Mouse (Mus musculus): ENCODE results near the gene Usp25. TPM values are rescaled to one million over a fixed set of nuclear protein-coding genes. Genes with fewer than 3 reads are reported as not detected.

The Usp25 gene
- total RNA-seq, 2 experiments from 2014 or later, result 39.5 to 45.6 TPM

DNA sequence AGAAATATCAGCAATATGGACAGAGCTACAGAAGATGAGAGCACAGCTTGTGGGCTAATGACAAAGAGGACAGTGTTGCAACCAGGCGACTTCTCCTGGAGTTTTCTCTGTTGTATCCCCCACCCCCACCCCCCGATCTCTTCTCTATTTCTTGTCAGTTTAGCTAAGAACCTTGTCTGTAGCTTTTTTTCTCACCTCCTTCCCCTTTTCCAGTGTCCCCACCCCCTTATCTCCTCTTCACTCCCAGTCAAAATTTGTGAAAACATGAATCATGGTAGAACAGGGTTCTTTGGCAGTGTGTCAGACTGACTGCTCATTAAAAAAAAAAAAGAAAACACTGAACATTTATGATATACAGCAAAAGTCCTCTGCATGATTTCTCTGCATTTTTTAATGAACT lies 16.9 kb downstream of the Usp25 start:
- no peak for DNase-seq (ENCODE audit: low spot score in 2 of 2)

DNA sequence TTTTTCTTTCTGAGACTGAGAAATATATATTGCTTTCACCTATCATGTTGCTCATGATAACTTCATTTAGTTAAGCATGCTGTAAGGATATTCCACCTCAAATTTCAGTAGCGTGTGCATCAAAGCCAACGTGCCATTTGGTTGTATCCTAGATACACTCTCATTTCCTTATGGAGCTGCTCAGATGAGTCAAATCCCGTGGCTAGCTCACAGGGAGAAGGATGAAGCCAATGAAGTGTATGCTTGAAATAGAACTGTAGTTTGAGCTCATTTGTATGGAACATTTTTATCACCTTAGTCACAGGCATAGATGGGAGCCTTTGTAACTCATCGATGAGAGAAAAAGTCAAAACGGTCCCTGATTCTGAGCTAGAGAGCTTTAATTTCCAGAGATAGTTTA lies 20.8 kb downstream of the Usp25 start:
- no peak for DNase-seq (ENCODE audit: low spot score in 2 of 2)

DNA sequence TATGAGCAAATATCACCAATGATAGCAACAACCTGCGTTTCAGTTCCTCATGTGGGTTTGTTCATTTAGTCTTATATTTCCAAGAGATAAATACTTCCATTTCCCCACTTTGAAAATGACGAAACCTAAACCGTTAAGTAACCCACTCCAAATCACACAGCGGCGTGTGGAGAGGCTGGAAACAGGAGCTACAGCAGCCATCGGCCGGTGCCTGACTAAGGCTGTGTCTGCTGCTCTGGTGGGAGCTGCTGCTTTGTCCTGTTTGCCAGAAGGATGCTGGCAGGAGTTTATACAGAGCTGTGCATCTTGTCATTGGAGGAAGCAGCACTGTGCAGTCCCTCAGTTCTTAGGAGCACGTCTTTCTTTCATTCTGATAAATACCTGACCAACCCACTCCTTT lies 21.2 kb downstream of the Usp25 start:
- no peak for DNase-seq (ENCODE audit: low spot score in 2 of 2)

DNA sequence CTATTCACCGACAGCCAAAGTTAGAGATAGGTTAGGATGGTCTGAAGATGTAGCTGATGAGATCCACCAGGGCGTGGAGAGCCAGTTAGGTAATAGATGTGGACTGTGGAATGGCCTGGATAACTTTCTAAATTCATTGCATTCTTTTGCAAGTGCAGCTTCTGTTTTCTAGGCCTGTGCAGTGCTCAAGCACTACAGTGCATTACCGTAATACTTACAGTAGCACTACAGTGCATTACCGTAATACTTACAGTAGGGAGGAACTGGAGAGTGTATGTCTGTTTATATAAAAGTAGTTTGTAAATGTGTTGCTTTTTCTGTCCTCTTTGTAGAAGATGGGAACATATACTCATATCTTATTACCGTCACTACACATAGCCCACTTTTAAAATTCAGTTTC lies 28.1 kb downstream of the Usp25 start:
- no peak for DNase-seq (ENCODE audit: low spot score in 2 of 2)

DNA sequence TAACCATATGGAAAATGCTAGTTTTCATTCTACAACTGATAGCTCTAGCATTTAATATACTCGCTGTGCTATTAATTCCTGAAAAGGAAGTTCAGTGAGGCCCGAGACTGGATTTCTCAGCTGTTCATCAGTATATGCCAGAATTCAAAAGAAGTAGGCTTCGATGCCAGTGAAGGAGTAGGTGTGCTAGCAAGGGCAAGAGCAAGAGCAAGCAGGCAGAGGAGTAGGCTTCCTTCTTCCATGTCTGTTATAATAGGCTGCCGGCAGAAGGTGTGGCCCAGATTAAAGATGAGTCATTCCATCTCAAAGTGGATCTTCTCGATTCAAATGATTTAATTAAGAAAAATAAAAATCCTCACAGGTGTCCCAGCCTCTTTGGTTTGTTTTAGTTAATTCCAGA lies 30.0 kb downstream of the Usp25 start:
- no peak for DNase-seq (ENCODE audit: low spot score in 2 of 2)

DNA sequence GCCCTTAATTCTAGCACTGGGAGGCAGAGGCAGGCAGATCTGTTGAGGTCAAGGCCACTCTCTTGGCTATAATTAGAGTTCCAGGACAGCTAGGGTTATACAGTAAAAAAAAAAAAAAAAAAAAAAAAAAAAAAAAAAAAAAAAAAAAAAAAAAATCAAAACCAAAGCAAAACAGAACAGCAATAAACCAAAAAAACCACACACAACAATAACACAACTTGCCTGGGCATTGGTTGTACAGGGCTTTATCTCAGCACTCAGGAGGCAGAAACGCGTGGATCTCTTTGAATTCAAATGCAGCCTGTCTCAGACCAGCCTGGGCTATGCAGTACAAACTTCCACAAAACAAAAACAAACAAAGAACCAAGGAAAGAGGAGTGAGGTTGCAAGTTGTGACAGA lies 40.7 kb downstream of the Usp25 start:
- no peak for DNase-seq (ENCODE audit: low spot score in 2 of 2)

GRCm38 (mm10) chr16:77055519-77056159 lies 42.1 kb downstream of the Usp25 start:
- DNase-seq (ENCODE audit: low spot score in 2 of 2), result no peak

DNA sequence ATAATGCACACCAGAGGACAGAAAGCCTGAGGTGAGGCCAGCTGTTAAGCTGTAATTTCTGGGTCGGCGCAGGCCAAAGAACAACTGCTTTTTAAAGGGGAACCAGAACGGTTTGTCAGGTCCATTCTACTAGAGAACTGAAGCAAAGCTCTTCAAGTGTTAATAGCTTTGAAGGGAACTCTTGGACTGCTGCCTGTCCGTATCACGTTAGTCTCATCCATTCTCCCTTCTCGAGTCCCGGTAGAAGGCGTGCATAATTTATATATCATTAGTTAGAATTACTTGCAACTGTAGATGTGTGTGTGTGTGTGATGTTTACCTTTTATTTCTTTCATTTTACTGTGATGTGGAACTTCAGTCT lies 42.6 kb downstream of the Usp25 start:
- no peak for DNase-seq (ENCODE audit: low spot score in 2 of 2)

GRCm38 (mm10) chr16:77058567-77058966 lies 45.1 kb downstream of the Usp25 start:
- DNase-seq (ENCODE audit: low spot score in 2 of 2), result no peak

DNA sequence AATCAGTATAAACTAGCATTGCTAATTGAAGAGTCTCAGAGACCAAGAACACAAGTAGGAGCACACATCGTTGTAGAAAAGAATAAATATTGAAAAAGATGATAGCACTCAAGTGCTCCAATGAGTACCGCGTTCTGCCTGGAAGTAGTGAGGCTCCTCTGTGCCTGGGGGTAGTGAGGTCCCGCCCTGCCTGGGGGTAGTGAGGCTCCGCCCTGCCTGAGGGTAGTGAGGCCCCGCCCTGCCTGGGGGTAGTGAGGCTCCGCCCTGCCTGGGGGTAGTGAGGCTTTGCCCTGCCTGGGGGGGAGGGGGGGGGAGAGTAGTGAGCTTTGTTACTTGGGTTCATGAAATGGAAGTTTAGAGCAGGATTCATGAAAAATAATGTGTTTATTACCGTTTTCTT lies 46.7 kb downstream of the Usp25 start:
- peak in 1 of 2 experiments; percentile 38 for DNase-seq (ENCODE audit: low spot score in 2 of 2)

- DNase-seq (ENCODE audit: low spot score in 2 of 2), result no peak
These were observed 50.4 kb downstream of the Usp25 start for GRCm38 (mm10) chr16:77063916-77064315.

DNA sequence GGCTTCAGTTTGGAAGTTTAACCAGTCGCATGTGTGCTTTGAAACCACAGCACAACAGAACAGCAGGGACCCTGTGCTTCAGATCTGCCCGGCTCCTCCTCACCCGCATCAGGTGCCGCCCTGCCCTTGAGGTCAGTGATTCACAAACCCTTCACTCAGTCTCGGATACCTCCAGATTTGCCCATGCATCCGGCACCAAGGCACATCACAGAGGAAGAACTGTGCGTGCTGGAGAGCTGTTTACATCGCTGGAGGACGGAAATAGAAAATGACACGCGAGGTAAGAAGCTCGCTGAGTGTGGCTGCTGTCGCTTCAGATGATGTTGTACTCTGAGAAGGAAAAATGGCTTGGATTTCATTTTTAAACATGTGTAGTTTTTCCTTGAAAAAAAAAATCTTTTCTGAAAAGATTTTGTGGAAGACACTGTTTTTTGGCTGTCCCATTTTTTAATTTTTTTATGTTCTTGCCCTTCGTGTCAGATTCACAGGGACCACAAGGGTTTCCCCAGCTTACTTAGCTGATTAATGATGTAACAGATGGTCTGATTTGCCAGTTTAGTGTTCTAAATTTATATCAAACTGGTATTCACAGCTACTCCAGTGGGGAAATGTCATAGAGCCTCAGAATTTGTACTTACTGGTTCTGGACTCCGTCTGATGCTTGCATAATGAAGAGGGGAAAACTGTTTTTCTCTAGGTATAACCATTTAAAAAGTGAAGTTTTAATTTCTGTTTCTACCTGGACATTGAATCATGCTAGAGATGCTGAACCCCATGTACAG lies 63.6 kb downstream of the Usp25 start:
- DNase-seq (ENCODE audit: low spot score in 2 of 2), result no peak

DNA sequence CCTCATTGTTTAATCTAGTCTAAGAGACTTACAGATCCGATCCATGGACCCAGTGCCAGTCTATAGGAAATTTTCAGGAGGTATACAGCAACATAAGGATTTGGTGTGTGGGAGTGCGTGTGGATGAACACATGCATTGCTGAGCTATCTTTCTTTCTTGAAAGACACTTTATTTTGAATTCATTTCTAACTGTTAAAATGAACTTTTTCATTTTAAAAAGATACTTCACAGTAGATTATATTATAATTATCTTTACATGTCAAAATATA lies 64.2 kb downstream of the Usp25 start:
- DNase-seq (ENCODE audit: low spot score in 2 of 2), result no peak

DNA sequence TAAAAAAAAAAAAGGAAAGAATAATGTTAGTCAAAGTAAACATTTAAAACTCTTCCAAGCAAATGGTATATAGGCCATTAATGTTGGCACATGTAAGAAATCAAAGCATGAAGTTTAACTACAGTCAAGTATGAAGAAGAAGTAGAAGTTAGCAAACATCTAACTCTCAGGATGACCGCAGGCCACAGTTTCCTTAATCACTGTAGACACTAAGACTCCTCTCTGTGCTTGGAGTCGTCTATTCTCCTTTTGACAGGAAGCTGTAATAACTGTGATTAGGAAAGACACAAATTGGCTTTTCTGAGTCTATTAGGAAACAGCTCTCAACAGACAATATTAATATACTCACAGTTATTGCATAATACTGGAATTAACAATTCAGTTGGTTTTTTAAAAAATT lies 70.6 kb downstream of the Usp25 start:
- DNase-seq (ENCODE audit: low spot score in 2 of 2), result no peak

GRCm38 (mm10) chr16:77089806-77090205 lies 76.3 kb downstream of the Usp25 start:
- no peak for DNase-seq (ENCODE audit: low spot score in 2 of 2)

DNA sequence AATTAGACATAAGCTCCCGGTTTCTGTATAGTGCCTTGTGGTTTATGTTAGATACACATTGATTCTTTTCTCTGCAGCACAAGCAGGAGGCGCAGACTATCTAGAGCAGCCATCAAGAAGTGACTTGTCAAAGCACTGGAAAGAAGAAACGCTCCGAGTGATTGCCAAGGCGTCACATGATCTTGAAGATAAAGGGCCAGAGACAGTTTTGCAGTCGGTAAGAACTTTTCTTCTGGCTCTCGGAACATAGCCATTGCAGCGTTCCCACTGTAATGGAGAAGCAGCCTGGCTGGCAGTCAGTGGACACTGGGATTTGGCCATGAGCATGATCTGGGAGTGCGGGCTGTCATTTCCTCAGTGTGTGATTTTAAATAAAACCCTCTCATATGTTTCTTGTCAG lies 80.0 kb downstream of the Usp25 start:
- DNase-seq (ENCODE audit: low spot score in 2 of 2), result no peak

GRCm38 (mm10) chr16:77095017-77095551 lies 81.6 kb downstream of the Usp25 start:
- no peak for DNase-seq (ENCODE audit: low spot score in 2 of 2)

DNA sequence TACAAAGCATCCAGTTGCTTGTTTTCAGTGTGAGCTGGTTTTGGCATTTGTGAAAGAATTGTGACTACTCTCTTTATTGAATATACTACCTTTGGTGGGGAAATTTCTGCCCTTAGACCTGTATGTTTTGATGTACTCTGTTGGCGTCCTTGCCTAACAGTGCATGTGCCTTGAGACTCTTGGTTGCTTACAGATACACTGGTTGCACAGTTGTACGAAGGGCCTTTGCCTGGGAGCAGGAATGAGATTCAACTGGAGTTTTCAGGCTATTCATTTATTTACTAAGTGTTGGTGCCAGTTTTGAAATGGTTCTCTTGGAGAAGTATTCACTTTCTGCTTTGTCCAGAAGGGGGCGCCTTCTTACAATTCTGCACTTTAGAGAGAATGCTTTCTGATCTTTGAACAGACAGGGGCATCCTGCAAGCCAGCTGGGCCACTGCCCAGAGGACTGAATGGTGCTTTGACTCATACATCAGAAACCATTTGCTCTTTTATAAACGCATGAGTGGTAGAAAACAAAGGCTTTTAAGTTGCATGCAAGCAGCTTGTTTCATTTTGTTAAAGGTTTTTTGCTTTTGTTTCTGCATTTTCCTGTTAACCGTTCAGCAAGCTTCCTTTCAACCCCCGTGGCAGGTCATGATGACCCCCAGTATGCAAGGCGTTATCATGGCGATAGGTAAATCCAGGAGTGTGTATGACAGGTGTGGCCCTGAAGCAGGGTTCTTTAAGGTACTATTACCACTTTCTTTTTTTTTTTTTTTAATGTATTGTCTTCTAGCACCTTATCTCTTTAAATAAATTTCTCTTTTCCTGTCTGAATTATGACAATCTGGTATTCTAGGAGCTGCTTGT lies 85.7 kb downstream of the Usp25 start:
- DNase-seq (ENCODE audit: low spot score in 2 of 2), result peak; percentile 46 to 54

- no peak for DNase-seq (ENCODE audit: low spot score in 2 of 2)
These were observed 90.2 kb downstream of the Usp25 start for GRCm38 (mm10) chr16:77103637-77104264.

- DNase-seq (ENCODE audit: low spot score in 2 of 2), result no peak
These were observed 97.8 kb downstream of the Usp25 start for GRCm38 (mm10) chr16:77111268-77111667.

- no peak for DNase-seq (ENCODE audit: low spot score in 2 of 2)
These were observed 112.4 kb downstream of the Usp25 start for GRCm38 (mm10) chr16:77125908-77126307.

DNA sequence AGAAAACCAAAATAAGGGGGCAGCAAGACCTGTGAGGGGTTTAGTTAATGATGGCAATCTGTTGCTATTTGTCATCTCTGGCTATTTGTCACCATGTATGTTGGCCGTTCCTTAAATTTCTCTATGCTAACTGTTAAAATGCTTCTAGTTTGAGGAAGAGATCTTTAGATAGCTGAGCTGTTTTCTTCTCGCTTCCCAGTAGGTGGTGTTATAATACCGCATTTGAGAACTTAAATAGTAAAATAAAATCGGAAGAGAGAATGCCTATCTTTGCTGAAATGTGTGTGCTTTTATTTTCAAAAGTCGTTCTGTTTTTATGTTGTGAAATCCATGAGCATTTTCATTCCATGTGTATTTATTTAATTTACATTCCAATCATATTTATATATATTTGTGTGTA lies 115.2 kb downstream of the Usp25 start:
- DNase-seq (ENCODE audit: low spot score in 2 of 2), result no peak
